Mouse (Mus musculus) liver, postnatal 0 days (tissue): ENCODE measurements around the gene Ints1. TPM values are rescaled to one million over a fixed set of nuclear protein-coding genes. Genes with fewer than 3 reads are reported as not detected.
A peak's percentile ranks its signal among the peaks of the same experiment; 100 is the strongest.

Source experiments
- ATAC-seq: fragments of 200-750 bp; cut with Nextera tagmentation; 2 replicates; pipeline ENCODE4 v1.8.0; 2017; ENCODE audit warnings: mild to moderate bottlenecking, moderate library complexity
- DNase-seq: peaks from one replicate; pipeline ENCODE4 v3.0.0-alpha.2; 2016
- H3K27ac ChIP-seq: fragments of 300-500 bp; sonication (generic); 2 replicates; pipeline ENCODE4 v1.5.1; 2014; ENCODE audit warnings: antibody characterized with exemption, moderate library complexity, mild to moderate bottlenecking, low read depth
- H3K27me3 ChIP-seq: fragments of 300-500 bp; sonication (generic); 2 replicates; pipeline ENCODE4 v1.6.1; 2014; ENCODE audit warnings: low read length, control low read depth, mixed read lengths; ENCODE audit not compliant: insufficient read depth
- H3K36me3 ChIP-seq: fragments of 300-500 bp; sonication (generic); replicated peaks from 2 replicates; pipeline ENCODE4 v1.6.1; 2014; ENCODE audit warnings: mild to moderate bottlenecking, control low read depth, low read length, moderate library complexity, mixed read lengths; ENCODE audit not compliant: insufficient read depth
- H3K4me1 ChIP-seq: fragments of 300-500 bp; sonication (generic); 2 replicates; pipeline ENCODE4 v1.6.1; 2014; ENCODE audit warnings: antibody characterized with exemption, mild to moderate bottlenecking, control low read depth; ENCODE audit not compliant: insufficient read depth
- H3K4me2 ChIP-seq: fragments of 300-500 bp; sonication (generic); 2 replicates; pipeline ENCODE4 v1.6.1; 2014; ENCODE audit warnings: low read depth, mild to moderate bottlenecking, low read length, moderate library complexity, mixed read lengths
- H3K4me3 ChIP-seq: fragments of 300-500 bp; sonication (generic); 2 replicates; pipeline ENCODE4 v1.5.1; 2014; ENCODE audit warnings: low read depth, low read length
- H3K9ac ChIP-seq: fragments of 300-500 bp; sonication (generic); replicated peaks from 2 replicates; pipeline ENCODE4 v1.6.1; 2014; ENCODE audit warnings: mild to moderate bottlenecking, moderate library complexity
- H3K9me3 ChIP-seq: fragments of 300-500 bp; sonication (generic); 2 replicates; pipeline ENCODE4 v1.6.1; 2016; ENCODE audit warnings: mild to moderate bottlenecking, control low read depth, low read length, mixed read lengths
- CTCF ChIP-seq: sonication (generic); IDR thresholded peaks from 2 replicates; pipeline ENCODE4 v1.5.1; 2016; ENCODE audit warnings: antibody characterized with exemption, low read depth
- EP300 ChIP-seq: IDR thresholded peaks from 2 replicates; pipeline ENCODE4 v1.6.1; 2016; ENCODE audit warnings: antibody characterized with exemption, low read depth, mild to moderate bottlenecking
- WGBS: fragments of 180-500 bp; shearing (Covaris S2); extraction: QIAGEN DNeasy Blood & Tissue Kit; methylation state at CpG from one replicate; pipeline ENCODE4 v1.1.7; 2014; ENCODE audit not compliant: insufficient replicate concordance; 5-methylcytosine and 5-hydroxymethylcytosine counted together
- polyA plus RNA-seq: library from polyadenylated mRNA; unstranded; fragments of >200 nt; fragmentation: Nextera tagmentation; extraction: Ambion mirVana; gene quantifications from 2 replicates; pipeline ENCODE4 v1.2.1, GENCODE M21; 2015

The Ints1 gene
- polyA plus RNA-seq, 1 experiment from 2014 or later: 6.4 TPM

DNA sequence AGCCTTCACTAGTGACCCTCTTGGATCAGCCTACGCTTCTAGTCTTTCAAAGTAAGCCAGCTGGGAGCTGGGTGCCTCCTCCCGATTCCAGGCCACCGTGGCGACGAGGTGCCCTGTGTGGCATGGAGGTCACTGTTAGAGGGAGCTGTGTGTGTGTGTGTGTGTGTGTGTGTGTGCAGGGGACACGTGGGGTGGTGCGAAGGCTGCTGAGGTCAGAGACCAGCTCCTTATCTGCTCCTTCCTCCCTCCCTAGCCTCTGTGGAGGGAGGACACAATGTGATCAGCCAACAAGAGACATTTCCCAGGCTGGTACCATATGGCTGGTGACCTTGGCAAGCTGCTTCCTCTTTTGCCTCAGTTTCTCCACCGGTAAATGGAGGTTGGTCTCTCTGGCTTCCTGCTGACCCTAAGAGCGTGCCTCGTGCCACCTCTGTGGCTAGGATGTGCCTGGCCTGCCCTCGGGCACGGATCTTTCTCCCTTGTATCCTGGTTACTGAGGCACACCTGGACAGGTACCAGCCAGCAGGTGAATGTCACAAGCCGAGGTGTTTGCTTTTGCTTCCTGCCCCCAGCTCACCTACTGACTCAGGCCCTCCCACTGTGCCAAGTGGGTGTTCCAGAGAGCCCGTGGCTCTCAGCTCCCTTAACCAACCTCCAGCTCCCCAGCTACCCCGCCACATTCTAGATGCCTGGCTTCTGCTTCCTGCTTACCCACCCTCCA is 36.4 kb upstream of the Ints1 start:
- 0 out of 2 replicates have a peak overlapping the region, but pooled peaks have one; percentile 7 for H3K9ac ChIP-seq
- 64% methylated on average over 15 of the region's 15 CpGs for WGBS
- peak; percentile 17 for DNase-seq

DNA sequence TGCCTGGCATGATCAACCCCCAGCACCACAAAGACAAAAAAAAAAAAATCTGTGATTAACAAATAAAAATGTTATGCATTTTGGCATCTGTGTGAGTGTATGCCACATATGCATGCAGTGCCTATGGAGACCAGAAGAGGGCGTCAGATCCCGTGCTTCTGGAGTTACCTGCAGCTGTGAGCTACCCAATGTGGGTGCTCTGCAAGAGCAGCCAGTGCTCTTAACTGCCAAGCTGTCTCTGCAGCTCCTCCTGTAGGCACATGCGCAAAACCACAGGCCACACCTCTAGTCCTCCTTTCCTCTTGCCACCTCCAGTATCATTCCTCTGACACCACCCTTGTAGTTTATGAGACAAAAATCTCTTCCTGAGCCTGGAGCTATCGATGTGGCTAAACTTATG is 33.9 kb upstream of the Ints1 start:
- peak; percentile 40 for DNase-seq
- TF ChIP-seq EP300 (no peak), CTCF (peak; percentile 66)
- Histone ChIP-seq H3K27me3 (no peaks in the 10 kb centered on the region), H3K4me1 (peaks cover 29% of the 10 kb centered on the region), H3K4me3 (no peak overlapping the region), H3K9me3 (no peaks in the 10 kb centered on the region), H3K36me3 (no peaks in the 10 kb centered on the region), H3K27ac (no peak overlapping the region), H3K9ac (no peak overlapping the region), H3K4me2 (no peak overlapping the region)
- WGBS: 48% methylated on average over 4 of the region's 4 CpGs
- ATAC-seq: no peak

More for the DNA sequence above, 36.4 kb upstream of the Ints1 start:
- Histone ChIP-seq H3K27me3 (no peaks in the 10 kb centered on the region), H3K36me3 (no peaks in the 10 kb centered on the region), H3K9me3 (no peaks in the 10 kb centered on the region), H3K27ac (no peak overlapping the region), H3K4me2 (no peak overlapping the region), H3K4me3 (no peak overlapping the region), H3K4me1 (peaks cover 13% of the 10 kb centered on the region)
- TF ChIP-seq CTCF (no peak), EP300 (no peak)
- no peak for ATAC-seq

DNA sequence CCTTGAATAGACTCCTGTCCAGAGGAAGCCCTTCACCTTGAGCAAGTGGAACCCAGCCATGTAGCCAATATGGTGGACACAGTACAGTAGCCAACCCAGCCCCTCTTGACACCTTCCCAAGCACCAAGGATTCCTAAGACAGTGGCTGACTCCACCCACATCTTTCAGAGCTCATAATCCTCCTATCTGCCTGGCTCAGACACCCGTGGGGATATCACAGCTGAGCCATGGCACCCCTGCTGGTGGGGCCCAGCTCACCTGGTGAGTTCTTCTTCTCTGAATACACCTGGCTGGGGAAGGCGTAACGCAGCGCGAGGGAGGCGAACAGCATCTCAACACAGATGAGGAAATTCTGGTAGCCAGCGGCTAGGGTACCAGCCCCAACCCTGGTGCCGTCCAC is 30.4 kb upstream of the Ints1 start:
- TF ChIP-seq CTCF: peak; percentile 54
- peak; percentile 57 for TF ChIP-seq EP300
- no peak for ATAC-seq
- Histone ChIP-seq H3K4me3 (no peak overlapping the region), H3K4me2 (peak overlapping the region; percentile 64), H3K36me3 (peaks cover 19% of the 10 kb centered on the region), H3K27ac (peak overlapping the region; percentile 99), H3K4me1 (peaks cover 37% of the 10 kb centered on the region), H3K9me3 (no peaks in the 10 kb centered on the region), H3K27me3 (no peaks in the 10 kb centered on the region), H3K9ac (no peak overlapping the region)
- 86% methylated on average over 8 of the region's 8 CpGs for WGBS
- DNase-seq: peak; percentile 33

DNA sequence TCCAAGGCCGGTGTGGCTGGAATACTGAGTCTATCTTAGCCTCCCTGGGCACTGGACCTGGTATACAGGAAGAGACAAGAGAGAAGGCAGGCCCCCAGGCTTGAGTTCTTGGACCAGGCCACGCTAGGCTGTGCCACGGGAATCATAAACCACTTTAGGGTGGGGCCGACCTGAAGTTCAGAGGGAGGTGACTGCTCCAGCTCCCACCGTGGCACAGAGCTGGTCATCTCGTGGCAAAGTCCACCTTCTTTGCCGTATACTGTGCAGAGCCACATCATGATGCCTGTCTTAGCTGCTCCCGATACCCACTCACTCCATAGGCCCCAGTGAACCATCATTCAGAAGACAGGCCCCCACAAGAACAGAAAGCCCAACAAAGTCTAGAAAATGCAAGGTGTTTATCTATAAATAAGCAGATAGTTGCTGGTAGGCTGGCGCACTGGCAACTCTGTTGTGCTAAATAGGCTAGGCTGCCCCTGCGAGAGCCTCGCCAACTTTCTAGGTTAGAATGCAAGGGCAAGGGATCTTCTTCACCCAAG is 29.2 kb upstream of the Ints1 start:
- no peaks in the 10 kb centered on the region for H3K27me3 ChIP-seq
- WGBS: 51% methylated on average over 11 of the region's 11 CpGs
- H3K27ac ChIP-seq: peak overlapping the region; percentile 99
- TF ChIP-seq CTCF: no peak
- peak; percentile 79 for TF ChIP-seq EP300
- peaks cover 37% of the 10 kb centered on the region for H3K4me1 ChIP-seq
- H3K36me3 ChIP-seq: peaks cover 32% of the 10 kb centered on the region
- H3K9me3 ChIP-seq: no peaks in the 10 kb centered on the region
- peak overlapping the region; percentile 64 for H3K4me2 ChIP-seq
- ATAC-seq (peak; percentile 48), DNase-seq (peak; percentile 56)
- peak overlapping the region; percentile 64 for H3K9ac ChIP-seq
- no peak overlapping the region for H3K4me3 ChIP-seq

DNA sequence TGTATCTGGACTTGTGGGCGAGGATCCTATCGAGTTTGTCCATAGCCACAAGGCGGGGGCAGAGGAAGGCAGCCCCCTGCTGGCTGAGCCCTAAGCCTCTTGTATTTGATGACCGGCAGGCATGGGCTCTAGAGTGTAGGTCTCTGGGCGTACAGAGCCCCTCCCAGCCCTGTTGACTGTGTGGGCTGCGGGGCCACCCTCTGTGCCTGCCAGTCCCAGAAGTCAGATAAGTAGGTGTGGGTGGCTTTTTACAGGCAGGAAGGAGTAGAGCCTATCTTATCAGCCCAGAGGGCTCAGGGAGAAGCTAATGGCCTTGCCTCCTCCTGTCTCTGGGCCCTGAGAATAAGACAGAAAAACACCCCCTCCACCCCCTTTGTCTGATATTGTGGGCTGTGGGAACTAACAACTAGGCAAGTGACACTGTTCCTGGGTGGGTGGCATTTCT is 28.7 kb upstream of the Ints1 start:
- Histone ChIP-seq H3K9ac (peak overlapping the region; percentile 64), H3K27ac (peak overlapping the region; percentile 99), H3K4me3 (no peak overlapping the region), H3K4me1 (peaks cover 37% of the 10 kb centered on the region), H3K27me3 (no peaks in the 10 kb centered on the region), H3K36me3 (peaks cover 37% of the 10 kb centered on the region), H3K9me3 (no peaks in the 10 kb centered on the region), H3K4me2 (peak overlapping the region; percentile 64)
- peak; percentile 91 for ATAC-seq
- peak; percentile 79 for DNase-seq
- WGBS: 10% methylated on average over 6 of the region's 6 CpGs
- TF ChIP-seq CTCF (peak; percentile 61), EP300 (peak; percentile 92)

DNA sequence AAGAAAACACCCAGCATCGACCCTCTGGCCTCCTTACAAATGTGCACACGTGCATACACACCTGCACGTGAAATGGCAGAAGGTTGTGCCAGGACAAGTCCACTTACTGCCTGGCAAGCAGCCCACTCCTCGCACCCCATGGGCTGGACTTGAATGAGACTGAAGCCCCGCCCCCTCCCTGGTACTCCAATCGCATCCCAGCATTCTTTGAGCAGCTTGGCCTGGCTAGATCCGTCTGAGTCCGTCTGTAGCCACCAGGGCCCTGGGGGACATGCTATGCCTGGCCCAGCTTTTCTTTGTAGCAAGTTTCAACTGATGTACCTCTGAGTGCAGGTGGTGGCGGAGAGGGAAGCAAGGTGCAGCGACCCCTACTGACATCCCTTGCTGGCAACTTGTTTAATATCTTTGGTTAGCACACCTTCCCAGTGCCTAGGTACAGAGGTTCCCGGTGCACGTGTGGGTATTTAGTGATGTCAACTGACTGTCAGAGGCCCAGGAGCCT is 28.2 kb upstream of the Ints1 start:
- ATAC-seq: peak; percentile 61
- Histone ChIP-seq H3K27me3 (no peaks in the 10 kb centered on the region), H3K9ac (peak overlapping the region; percentile 64), H3K4me2 (peak overlapping the region; percentile 64), H3K4me1 (peaks cover 37% of the 10 kb centered on the region), H3K9me3 (no peaks in the 10 kb centered on the region), H3K27ac (peak overlapping the region; percentile 99), H3K36me3 (peaks cover 42% of the 10 kb centered on the region), H3K4me3 (no peak overlapping the region)
- 15% methylated on average over 12 of the region's 12 CpGs for WGBS
- TF ChIP-seq CTCF: peak; percentile 70; the same call in 1 of the 2 replicates
- no peak for TF ChIP-seq EP300
- DNase-seq: peak; percentile 87
